Mouse (Mus musculus) NIH3T3 (cell line): Measurements from ENCODE around the gene Tulp2.

Experiments
- DNase-seq: peaks from one replicate; pipeline ENCODE4 v3.0.0-alpha.2; 2012; ENCODE audit warnings: low read depth

Gene Tulp2

DNA sequence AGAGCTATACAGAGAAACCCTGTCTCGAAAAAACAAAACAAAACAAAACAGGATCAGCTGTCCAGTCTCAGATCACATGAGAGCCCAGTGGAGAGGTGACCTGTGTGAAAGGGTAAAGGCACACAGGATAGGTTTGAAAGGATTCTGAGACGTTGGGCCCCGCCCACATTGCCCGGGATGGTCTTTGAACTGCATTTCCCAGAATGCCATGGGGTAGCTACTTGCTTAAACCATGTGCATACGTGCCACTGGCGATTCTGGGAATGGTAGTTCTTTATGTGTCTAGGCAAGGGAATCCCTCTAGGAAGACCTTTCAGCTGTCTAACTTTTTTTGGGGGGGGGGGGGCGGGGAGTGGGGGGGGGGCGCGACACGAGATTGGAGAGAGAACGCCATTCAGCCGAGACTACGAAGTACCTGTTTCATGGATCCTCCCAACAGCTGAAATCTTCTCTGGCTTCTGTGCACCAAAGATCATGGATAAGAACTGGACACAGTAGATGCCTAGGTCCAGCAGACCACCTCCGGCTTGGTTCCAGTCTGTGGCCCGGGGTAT is at the start of gene Tulp2:
Gene Tulp2 (plus strand): TSS at position 504 of the 554 bp plus-strand sequence.
- DNase-seq, result peak; percentile 83

DNA sequence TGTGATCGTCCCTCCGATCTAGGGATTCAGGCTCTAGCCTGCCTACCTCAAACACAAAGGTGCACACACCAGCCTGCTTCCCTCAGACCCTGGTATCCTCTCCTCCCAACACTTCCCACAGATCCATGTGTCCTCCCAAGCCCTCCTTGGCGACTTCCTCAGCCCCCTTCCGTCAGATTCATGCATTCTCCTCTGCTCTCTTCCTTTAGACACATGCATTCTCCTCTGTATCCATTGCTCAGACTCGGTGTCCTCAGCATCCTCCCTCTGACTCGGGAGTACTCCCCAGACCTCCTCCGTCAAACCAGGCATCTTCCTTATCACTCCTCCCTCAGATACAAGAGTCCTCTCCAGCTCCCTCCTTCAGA is 47.9 kb upstream of the Tulp2 start:
- DNase-seq, result no peak

DNA sequence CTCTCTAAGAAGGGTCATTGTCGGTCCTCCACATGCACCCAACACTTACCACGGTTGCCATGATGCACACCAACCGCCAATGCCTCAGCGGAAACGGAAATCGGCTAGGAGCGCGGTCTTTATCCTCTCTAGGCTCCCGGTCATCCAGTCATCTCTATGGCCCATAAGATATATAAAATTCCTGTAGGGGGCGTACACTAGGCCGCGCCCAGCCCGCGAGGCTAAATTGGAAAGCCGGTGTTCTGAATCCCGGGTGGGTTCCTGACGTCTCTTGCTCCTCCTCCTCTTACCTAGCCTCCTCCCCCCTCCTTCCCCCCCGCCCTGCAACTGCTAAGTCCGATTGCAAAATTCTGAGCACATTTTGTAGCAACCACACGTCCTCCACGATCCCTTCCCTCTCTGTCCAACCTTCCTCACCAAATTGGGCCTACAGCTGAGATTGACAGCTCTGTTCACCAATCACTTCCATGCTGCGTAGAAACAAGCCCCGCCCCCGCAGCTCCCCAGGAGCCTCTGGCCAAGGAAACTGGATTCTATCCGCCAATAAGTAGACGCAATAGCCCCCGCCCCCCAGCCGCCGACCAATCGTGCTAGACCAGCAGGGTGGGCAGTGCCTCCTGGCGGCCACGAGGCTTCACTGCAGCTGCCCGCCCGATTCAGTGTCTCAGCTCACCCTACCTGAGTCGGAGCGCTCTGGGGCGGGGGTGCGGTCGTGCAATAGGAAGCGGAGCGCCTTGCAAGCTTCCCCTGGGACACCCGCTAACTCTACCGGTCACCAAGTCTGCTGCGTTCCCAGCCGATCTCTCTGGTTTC is 47.3 kb upstream of the Tulp2 start, which contains the start of gene Gys1:
Gene Gys1 (plus strand): TSS at position 642 of the 813 bp plus-strand sequence.
- DNase-seq, result peak; percentile 100

DNA sequence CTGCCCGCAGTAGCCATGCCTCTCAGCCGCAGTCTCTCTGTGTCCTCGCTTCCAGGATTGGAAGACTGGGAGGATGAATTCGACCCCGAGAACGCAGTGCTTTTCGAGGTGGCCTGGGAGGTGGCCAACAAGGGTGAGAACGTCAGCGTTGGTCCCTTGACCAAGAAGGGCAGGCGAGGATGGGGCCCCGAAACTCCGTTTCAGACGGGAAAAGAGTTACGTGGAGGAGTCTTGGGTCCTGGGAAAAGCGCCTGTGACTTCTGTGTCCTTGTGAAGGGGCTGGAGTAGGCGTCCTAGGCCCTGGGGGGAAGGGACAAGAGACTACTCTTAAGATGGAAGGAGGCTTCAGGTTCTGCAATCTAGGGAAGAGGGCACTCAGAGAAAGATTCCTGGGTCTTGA is 46.6 kb upstream of the Tulp2 start:
- DNase-seq, result peak; percentile 45

DNA sequence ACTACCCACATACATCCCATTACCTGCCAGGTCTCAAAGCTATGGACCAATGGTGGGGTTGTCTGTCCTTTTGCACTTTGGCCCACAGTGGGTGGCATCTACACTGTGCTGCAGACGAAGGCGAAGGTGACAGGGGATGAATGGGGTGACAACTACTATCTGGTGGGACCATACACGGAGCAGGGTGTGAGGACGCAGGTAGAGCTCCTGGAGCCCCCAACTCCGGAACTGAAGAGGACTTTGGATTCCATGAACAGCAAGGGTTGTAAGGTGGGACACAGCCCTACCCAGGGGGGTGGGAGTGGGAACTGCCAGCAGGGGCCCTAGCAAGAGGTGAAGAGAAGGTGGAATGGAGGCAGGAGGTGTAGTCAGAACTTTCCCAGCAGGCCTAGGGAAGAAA is 45.2 kb upstream of the Tulp2 start:
- DNase-seq, result no peak

DNA sequence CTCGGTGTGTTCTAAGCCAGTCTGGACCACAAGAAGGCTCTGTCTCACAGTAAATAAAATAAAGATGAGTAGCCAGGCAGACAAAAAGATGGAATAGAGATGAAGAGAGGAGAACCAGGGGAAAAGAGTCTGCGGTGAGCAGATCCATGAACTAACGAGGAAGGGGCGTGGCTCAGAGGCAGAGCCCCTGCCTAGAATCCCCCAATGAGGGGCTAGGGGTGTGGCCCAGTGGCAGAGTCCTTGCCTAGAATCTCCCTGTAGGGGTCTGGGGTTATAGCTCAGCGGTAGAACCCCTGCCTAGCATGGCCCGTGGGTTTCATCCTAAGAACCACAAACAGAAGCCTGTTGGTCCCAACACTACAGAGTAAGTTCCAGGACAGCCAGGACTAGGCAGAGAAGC is 44.6 kb upstream of the Tulp2 start:
- no peak for DNase-seq

DNA sequence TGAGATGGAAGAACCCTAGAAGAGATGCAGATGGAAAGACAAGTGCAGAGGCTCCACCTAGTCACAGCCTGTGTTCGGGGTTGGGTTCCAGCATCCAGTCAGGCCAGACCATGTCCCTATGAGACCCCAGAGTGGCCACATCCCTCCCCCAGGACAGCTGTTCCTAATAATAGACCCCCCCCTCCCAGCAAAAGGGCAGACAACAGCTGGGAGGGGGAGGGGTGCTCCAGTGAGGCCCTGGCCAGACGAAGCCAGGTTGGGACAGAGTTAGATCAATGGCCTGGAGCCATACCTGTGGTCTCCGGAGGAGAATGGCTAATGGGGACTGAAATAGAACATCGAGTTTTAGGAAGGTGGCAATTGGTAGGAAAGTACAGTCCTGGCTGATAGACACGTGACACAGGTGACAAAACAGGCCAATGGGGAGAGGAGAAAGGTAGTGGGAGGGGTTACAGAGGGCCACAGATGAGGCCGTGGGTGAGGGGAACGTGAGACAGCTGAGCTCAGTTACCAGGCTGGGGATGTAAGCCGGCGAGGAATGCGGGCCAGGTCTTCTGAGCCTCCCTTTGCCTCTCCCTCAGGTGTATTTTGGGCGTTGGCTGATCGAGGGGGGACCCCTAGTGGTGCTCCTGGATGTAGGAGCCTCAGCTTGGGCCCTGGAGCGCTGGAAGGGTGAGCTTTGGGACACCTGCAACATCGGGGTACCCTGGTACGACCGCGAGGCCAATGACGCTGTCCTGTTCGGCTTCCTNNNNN is 44.0 kb upstream of the Tulp2 start, which contains the start of gene Ruvbl2:
Gene Ruvbl2 (minus strand): TSS at position 576 of the 756 bp plus-strand sequence.
- DNase-seq, result no peak

DNA sequence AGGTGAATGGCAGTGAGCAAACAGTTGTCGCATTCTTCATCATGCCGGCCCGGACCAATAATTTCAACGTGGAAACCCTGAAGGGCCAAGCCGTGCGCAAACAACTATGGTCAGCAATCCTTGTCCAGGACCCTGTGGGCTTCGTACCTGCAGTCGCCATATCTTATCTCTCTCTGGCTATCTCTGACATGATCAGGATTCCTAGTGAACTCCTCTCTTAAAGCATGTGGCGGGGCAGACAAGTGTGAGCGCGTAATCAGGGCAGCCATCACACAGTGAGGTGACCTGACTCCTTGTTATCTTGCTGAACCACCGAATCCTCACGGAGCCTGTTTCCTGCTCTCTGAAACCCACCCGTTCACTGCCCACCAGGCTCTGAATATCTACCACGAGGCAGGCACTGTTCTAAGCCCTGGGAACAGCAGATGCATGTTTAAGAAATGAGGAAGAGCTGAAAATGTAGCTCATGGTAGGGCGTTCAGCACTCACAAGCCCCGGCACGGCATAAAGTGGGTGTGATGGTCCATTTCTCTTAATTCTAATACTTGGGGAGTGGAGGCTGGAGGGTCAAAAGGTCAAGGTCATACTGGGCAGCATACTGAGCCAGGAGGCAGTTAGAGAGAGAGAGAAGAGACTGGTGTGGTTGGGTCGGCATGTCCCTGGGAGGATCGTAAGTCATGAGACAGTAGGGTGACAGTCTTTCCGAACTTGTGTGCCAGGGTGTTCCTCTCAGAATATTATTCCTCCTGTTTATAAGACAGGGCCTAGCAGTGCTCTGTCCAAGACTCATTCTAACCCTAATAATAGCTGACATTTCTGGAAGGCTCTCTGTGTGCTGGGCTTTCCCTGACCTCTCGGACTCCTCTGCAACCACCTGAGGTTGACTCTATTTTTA is 37.9 kb upstream of the Tulp2 start:
- DNase-seq, result no peak

DNA sequence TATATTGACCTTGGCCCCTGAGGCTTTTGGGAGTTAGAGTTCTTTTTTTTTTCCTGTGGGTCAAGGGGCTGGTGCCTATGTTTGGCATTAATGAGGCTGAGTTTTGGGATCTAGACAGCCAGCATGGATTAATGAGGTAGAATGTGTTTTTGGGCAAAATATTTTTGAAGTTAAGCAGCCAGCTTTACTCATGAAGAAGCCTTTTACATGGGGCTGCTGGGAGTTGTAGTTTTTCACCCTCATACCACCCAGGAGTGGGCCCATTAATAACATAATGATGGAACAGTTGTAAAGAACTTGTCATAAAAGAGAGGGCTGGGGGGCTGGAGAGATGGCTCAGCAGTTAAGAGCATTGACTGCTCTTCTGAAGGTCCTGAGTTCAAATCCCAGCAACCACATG is 35.1 kb upstream of the Tulp2 start:
- no peak for DNase-seq

DNA sequence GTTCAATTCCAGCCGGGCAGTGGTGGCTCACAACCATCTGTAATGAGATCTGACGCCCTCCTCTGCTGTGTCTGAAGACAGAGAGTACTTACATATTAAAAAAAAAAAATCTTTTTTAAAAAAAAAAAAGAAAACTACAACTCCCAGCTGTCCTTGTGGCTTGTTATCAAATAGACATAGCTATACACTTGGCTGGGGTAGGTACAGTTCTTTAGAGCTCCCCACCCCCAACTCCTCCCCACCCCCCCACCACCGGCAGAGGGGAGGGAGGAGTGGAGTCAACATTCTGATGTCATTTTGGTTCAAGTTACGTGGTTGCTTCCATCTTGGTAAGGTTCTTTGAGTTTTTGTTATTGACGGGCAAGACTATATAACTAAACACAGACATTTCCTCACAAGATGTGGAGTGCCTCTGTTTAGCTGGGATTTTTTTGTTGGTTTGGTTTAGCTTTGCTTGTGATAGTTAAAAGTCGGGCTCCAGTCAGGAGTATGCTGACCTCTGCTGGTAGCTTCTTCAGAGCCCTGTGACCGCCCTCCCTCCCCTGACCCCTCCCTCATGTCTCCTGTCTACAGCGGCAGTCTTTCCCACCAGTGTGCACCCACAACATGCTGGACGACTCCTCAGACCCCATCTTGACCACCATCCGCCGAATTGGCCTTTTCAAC is 34.2 kb upstream of the Tulp2 start:
- DNase-seq, result peak; percentile 60

DNA sequence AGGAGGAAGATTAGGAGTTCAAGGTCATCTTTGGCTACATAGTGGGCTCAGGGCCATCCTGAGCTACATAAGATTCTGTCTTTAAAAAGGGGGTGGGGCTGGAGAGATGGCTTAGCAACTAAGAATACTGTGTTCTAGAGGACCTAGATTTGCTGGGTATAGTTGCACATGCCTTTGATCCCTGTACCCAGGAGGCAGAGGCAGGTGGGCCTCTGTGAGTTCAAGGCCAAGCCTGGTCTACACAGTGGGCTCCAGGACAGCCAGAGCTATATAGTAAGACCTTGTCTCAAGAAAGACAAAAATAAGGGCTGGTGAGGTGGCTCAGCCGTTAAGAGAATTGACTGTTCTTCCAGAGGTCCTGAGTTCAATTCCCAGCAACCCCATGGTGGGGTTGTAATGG is 31.7 kb upstream of the Tulp2 start:
- DNase-seq, result no peak

DNA sequence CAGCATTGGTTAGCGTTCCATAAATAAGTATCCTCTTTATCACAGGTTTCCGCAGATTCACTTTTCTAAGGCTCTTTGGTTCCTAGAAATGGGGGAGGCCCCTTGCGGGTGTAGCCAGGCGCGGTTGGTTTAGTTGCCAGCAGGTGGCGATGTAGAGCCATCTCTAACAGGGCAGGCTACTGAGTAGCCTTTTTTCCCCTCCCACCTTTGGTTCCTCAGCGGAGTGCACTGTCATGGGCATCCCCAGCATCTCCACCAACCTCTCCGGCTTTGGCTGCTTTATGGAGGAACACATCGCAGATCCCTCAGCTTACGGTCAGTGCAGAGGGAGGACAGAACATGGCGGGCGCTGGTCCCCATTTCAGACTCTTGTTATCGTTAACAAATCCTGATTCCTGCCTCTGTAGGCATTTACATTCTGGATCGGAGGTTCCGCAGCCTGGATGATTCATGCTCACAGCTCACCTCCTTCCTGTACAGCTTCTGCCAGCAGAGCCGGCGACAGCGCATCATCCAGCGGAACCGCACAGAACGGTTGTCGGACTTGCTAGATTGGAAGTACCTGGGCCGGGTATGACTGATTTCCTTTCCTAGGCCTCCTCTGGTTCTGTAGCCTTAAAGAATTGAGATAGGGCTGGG is 30.2 kb upstream of the Tulp2 start:
- DNase-seq, result peak; percentile 87

DNA sequence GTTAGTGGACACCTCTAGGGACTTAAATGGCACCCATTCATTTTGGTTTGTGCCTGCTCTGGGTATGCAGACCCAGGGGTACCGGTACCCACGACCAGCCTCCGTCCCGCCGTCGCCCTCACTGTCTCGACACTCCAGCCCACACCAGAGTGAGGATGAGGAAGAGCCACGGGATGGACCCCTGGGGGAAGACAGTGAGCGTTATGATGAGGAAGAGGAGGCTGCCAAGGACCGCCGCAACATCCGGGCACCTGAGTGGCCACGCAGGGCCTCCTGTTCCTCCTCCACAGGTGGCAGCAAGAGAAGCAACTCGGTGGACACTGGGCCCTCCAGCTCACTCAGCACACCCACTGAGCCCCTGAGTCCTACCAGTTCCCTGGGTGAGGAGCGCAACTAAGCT is 26.7 kb upstream of the Tulp2 start:
- no peak for DNase-seq

DNA sequence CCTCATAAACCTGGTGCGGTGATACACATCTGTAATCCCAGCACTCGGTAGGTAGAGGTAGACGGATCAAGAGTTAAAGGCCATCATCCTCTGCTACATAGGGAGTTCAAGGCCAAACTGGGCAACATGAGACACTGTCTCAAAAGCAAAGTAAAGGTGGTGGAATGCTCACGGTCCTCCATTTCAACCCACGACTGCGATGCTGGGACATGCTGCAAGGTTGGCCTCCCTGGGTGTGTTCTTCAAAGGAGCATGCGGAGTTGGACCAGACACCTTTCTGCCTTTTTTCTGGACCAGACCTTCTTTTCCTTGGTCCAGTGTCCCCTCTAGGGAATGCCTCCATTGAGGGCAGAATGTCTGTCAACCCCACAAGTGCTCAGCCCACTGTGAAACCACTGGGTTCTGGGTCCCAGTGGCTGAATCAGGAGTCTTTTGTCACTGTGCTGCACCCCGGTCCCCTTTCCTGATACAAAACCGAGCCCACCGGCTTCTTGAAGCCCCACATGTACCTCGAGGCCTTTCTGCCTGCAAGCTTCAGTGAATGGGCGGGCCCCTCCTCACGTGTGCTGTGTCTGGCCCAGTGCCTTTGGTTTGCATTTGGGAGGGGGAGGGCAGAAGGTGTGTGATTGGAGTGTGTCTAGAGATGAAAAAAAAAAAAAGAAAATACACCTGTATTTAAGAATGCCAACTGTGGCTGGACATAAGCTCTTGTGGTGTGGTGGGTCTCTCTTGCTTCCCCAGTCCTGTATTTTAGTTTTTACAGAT is 25.6 kb upstream of the Tulp2 start:
- DNase-seq, result peak; percentile 38

DNA sequence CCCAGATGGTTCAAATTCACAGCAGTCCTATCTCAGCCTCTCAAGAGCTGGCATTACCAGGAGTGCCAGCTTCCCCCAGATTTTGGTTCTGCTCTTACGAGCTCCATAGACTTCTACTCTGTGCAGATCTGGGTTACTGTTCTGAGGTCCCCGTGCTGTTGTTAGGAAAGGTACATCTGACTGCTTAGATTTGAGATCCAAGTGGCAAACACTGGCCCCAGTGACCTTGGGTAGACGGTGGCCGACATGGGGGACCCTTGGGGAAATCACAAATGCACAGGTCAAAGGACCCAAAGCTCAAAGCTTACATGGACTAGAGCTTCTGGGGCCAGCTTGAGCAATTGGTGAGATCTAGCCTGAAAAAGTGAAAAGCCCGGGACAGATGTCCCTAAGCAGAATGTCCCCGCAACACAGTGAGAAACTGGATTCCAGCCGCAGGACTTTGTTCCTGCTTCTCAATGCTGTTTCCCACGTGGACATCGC is 24.9 kb upstream of the Tulp2 start:
- peak; percentile 49 for DNase-seq

DNA sequence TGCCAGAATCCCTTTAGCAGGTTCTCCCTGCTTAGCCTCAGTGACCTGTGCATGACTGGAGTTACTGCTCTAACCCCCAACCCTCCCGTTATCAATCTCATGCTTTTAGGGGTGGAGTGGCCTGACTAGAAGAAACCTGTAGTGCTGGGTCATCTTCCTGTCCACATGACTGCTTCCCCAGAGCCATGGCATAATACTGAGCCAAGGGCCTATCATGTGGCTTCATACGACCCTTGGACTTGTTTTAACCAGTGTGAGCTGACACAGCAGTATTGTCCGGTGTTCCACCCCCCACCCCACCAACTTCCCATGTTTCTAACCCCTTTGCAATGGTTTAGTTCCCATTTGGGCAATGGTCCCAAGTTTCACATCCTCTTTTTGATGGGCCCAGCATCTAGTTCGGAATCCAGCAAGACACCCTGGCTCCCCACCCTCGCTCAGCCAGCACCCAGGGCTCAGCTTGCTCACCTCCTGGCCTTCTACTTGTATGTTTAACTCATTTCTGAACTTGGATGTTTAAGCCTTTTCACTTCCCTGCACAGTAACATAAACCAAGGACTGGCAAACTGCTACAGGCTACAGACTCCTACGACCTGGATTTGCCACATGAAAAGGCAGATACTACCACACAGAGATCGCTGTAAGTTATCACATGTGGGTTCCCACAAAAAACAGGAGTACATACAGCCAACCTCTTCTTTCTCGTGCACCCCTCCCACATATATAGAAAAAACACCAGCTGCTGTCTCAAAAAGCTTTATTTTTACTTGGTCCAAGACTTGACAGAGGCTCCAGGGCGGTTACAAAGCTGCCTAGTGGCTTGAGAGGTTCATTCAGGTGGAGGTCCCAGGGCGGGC is 24.2 kb upstream of the Tulp2 start:
- DNase-seq, result peak; percentile 73

DNA sequence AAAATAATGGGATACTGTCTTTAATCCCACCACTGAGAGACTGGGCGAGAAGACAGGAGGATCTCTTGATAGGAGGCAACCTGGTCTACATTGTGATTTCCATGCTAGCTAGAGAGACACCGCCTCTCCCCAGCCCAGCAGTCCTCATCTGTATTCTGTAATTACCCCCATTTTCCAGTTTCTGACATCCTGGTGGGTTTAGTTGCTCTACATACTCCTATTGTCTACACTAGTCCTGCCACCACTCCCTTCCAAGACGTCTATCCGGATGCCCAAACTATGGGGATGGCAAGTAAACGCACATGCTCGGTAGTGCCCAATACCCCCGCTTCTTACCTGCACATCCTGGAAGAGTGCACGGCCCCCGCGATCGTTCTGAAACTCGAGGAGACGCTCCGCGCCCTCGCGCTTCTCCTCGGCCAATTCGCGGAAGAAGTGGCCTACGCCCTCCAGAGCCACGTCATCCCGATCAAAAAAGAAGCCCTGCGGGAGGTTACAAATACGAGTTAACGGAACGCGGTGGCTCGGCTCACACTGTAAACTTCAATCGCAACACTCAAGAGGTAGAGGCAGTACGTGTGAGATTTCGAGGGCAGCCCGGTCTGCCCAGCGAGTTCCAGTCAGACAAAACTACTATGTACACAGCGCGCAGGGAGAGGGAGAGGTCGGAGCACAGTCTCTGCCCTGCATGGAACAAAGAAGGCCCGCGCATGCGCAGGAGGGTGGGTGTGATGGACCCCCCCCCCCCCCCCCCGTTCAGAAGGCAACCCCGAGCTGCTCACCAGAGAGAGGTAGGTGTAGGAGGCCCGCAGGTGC is 22.7 kb upstream of the Tulp2 start:
- peak; percentile 86 for DNase-seq

DNA sequence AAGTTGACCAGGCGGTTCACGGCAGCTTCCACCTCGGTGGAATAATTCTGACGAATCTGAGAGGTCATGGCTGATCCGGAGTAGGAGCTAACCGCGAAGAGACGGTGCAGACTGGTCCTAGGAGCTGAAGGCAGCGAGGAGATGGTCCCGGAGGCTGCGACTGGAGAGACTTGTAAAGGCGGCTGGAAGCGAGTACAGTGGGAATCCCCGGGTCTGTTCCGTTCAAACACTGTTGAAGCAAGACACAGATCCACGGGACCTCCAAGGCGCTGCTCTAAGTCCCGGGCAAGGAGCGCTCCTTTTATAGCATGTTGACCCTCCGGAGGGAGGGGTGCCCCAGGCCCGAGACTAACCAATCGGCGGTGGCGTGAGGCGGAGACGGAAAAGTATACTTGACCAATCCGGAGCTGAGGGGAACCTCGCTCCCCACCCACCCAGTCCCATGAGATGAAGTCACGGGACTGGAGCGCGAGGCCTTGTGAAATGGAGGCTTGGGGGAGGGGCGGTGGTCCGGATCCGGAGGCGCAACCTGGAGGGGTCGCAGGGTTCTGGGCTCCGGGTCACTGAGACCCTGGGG is 22.0 kb upstream of the Tulp2 start, which contains the start of gene Ftl1:
Gene Ftl1 (minus strand): TSS at position 321 of the 577 bp plus-strand sequence.
- peak; percentile 99 for DNase-seq
